Mouse (Mus musculus) lung, postnatal 10 days (tissue): ENCODE data around the gene Tubg2.

Experiments used
- DNase-seq: peaks from one replicate; pipeline ENCODE4 v3.0.0; 2021

Tubg2 gene

GRCm38 (mm10) chr11:101180261-101180660 is 24.6 kb downstream of the Tubg2 start:
- no peak for DNase-seq

DNA sequence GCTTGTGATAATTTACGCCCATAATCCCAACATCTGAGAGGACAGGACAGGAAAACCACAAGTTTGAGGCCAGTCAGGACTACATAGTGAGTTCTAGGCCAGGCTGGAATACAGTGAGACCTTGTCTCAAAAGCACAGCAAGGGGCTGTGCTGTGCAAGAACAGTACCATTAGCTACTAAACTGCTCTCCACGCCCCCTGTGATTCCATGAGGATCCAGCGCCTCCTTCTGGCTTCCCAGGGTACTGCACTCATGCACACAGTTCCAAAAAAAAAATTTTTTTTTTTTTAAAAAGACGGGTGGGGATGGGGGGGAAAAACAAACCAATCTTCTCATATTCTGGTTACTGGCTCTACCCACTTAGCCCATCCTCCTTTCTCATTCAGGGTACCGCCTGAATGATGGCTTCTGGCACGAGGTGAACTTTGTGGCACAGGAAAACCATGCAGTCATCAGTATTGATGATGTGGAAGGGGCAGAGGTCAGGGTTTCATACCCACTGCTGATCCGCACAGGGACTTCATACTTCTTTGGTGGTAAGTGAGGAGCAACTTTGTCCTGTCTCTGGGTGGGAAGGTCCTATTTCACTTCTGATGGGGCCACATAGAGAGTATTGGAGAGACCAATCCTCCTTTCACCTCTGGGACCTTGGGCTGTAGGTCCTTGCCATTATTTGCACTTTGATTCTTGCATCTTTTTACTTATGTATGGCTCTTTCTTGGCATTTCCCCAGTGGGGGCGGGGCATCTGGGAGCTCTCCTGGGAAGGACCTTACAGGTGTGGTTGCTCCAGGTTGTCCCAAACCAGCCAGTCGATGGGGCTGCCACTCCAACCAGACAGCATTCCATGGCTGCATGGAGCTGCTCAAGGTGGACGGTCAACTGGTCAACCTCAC is 25.4 kb downstream of the Tubg2 start:
- DNase-seq: peak; percentile 89

GRCm38 (mm10) chr11:101181961-101182360 is 26.3 kb downstream of the Tubg2 start:
- no peak for DNase-seq

GRCm38 (mm10) chr11:101182771-101183517 is 27.2 kb downstream of the Tubg2 start:
- DNase-seq: no peak

GRCm38 (mm10) chr11:101184984-101185383 is 29.3 kb downstream of the Tubg2 start:
- DNase-seq: no peak

- DNase-seq: no peak
These were observed 29.7 kb downstream of the Tubg2 start for GRCm38 (mm10) chr11:101185441-101185840.

GRCm38 (mm10) chr11:101186526-101187247 is 31.0 kb downstream of the Tubg2 start:
- peak; percentile 3 for DNase-seq

DNA sequence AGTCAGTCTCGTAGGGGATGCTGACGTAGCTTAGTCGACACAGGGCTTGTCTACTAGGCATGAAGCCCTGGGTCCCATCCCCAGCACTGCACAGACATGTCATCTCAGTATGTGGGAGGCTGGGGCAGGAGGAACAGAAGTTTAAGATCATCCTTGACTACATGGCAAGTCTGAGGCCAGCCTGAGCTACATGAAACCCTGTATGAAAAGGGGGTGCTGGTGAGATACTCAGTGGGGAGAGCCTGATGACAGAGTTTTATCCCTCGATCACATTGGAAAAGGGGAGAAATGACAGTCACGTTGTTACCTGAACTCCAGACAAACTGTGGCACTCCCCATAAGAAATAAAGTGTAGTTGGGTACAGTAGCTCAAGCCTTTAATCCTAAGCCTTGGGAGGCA is 31.8 kb downstream of the Tubg2 start:
- no peak for DNase-seq

GRCm38 (mm10) chr11:101188166-101188805 is 32.6 kb downstream of the Tubg2 start:
- DNase-seq: no peak

GRCm38 (mm10) chr11:101189495-101190180 is 33.9 kb downstream of the Tubg2 start:
- peak; percentile 88 for DNase-seq

- DNase-seq: no peak
These were observed 34.6 kb downstream of the Tubg2 start for GRCm38 (mm10) chr11:101190181-101190912.

GRCm38 (mm10) chr11:101190913-101191907 is 35.5 kb downstream of the Tubg2 start:
- no peak for DNase-seq

DNA sequence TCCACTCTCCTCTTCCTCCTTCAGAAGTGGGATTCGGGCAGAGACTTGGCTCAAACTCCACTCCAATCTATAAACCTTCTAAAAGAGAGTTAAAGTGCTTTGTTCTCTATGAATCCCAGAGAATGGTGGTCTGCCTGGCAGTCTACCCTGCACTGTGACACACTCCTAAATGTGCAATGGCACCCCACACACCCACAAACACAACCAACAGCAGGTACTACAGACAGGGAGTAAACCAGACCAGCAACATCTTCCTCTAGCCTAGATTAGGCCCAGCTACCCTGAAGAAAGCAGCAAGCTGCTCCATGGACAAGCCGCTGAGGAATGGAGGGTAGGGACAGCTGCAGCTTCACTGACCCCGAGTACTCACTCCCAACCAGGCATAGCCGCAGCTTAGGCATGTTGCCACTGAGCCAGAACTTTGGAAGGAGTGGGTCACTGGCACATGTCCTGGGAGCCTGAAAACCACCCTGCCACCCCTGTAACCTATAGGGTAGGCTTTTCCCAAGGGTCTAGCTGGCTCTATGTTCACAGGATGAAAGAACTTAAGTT is 36.3 kb downstream of the Tubg2 start:
- no peak for DNase-seq

GRCm38 (mm10) chr11:101192646-101193045 is 36.9 kb downstream of the Tubg2 start:
- DNase-seq: no peak

DNA sequence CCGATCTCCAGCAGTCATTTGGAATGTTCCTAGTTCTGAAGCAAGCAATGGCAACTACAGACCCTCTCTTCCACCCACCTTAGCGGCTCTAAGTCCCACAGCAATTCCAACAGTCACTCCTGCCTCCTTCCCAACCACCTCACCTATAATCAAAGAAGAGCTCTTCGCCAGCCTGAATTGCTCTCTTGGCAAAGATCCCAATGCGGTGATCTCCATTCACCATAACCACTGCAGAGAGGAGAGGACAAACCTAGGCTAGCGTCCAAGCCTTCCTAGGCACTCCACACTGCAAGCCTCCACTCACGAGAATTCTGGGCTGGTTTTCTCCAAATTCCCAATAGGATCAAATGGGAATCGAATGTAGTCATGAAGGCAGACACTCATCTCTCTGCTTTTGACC is 37.4 kb downstream of the Tubg2 start:
- DNase-seq: no peak

DNA sequence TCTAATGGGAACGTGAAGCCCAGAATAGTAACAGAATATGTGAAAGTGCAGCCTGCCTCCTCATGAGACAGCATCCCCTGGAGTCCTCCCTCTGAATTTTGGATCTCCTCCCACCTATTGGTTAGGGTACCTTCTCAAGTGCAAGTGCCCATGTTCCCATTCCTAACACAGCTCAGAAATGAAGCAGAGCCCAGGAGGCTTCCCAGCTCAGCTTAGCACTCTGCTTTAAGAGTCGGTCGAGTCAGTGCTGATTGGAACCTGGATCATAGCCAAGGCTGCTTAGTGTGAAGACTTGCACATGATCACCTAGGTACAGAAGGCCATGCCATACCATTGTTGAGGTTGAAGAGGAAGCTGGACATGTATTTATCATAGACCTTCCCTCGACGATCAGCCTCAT is 38.4 kb downstream of the Tubg2 start:
- DNase-seq: no peak

- no peak for DNase-seq
These were observed 38.9 kb downstream of the Tubg2 start for GRCm38 (mm10) chr11:101194643-101195042.

DNA sequence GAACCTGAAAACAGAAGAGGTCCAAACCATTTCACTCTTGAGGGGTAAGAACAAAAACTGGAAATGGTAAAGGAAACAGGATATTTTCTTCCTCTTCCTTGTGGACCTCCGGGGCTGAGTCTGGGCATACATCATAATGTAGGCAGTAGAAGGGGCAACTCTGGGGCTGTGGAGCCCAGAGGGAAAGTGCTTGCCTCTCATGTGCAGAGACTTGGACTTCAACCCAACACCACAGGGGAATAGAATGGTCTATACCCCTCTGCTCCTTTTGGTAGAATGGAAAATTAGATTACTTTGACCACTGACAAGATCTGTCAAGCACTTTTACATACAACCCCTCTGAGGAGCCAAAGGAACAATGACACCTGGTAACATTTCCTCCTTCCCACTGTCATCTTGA is 39.4 kb downstream of the Tubg2 start:
- no peak for DNase-seq

- DNase-seq: no peak
These were observed 39.9 kb downstream of the Tubg2 start for GRCm38 (mm10) chr11:101195571-101195970.

GRCm38 (mm10) chr11:101196175-101196574 is 40.5 kb downstream of the Tubg2 start:
- DNase-seq: no peak
